Mouse (Mus musculus): ENCODE measurements around the gene Inhbc. TPM values are rescaled to one million over a fixed set of nuclear protein-coding genes. Genes with fewer than 3 reads are reported as not detected.
A peak's percentile ranks its signal among the peaks of the same experiment; 100 is the strongest.

The Inhbc gene
- polyA plus RNA-seq, 1 experiment, result not detected

DNA sequence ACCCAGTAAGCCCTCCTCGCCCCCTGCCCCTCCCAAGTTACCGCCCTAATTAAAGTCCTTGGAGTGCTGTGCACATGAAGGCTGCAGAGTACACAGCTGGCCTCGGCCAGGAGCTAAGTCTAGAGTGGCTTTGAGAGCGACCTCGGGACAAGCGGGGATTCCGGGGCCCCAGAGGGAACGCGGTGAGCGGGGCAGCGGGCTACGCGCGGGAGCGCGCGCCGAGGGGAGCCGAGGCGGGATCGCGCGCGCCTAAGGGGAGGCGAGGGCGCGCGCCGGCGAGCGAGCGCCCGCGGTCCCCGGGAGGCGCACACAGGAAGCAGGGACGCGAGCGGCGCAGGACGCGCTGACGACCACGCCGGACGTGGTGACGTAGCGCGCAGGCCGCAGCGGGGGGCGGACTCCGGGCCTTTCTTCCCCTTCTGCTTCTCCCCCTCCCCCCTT is 10.0 kb upstream of the Inhbc start, which contains the start of gene R3hdm2:
Gene R3hdm2, plus strand, starts transcription at position 77 of the 441 bp plus-strand sequence.
- Histone ChIP-seq H3K79me2 (ENCODE audit: control insufficient read depth, insufficient read depth) (peaks cover 44% of the 10 kb centered on the region), H3K79me3 (ENCODE audit: low read depth) (peaks cover 30% of the 10 kb centered on the region), H3K4me3 (ENCODE audit: insufficient read depth, poor library complexity, severe bottlenecking) (peak within 1 kb of the TSS; percentile 68), H3ac (ENCODE audit: control insufficient read depth, insufficient read length, low read depth) (peak within 1 kb of the TSS; percentile 97), H3K27me3 (ENCODE audit: control insufficient read depth, insufficient read depth, insufficient read length) (no peaks in the 10 kb centered on the region), H3K36me3 (ENCODE audit: control insufficient read depth, insufficient read depth) (no peaks in the 10 kb centered on the region)
- no peak for TF ChIP-seq MAX (IDR thresholded peaks at IDR 0.05)
- TF ChIP-seq MYOD1 (IDR thresholded peaks at IDR 0.05; ENCODE audit: control insufficient read depth, insufficient read length, low read depth), result no peak
- TF ChIP-seq USF1 (IDR thresholded peaks at IDR 0.05; ENCODE audit: low read depth), result no peak
- no peak for TF ChIP-seq FOSL1 (IDR thresholded peaks at IDR 0.05; ENCODE audit: insufficient read depth, low read length, poor library complexity, severe bottlenecking)
- no peak for TF ChIP-seq MYOG (IDR thresholded peaks at IDR 0.05; ENCODE audit: control insufficient read depth, extremely low read depth, insufficient read length)
- no peak for TF ChIP-seq CEBPB (IDR thresholded peaks at IDR 0.05; ENCODE audit: low read depth)
- no peak for TF ChIP-seq CTCF (IDR thresholded peaks at IDR 0.05; ENCODE audit: control insufficient read depth, insufficient read depth, insufficient read length)

DNA sequence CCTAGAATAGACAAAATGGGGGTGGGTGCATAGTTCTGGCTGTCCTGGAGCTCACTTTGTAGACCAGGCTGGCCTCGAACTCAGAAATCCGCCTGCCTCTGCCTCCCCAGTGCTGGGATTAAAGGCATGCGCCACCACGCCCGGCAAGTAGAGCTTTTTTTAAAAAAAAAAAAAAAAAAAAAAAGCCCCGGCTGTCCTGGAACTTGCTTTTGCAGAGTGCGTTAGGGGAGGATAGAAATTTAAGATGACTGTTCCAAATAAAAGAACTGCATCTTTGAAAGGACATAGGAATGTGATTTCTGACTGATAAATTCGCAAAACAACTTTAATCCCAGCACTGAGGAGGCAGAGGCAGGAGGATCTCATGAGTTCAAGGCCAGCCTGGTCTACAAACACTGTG is 9.4 kb upstream of the Inhbc start:
- H3K36me3 ChIP-seq (ENCODE audit: control insufficient read depth, insufficient read depth), result no peaks in the 10 kb centered on the region
- H3ac ChIP-seq (ENCODE audit: control insufficient read depth, insufficient read length, low read depth), result peak overlapping the region; percentile 93
- H3K79me2 ChIP-seq (ENCODE audit: control insufficient read depth, insufficient read depth), result peaks cover 38% of the 10 kb centered on the region
- peak overlapping the region; percentile 68 for H3K4me3 ChIP-seq (ENCODE audit: insufficient read depth, poor library complexity, severe bottlenecking)
- TF ChIP-seq MYOG (IDR thresholded peaks at IDR 0.05; ENCODE audit: control insufficient read depth, extremely low read depth, insufficient read length), result no peak
- TF ChIP-seq MAX (IDR thresholded peaks at IDR 0.05), result no peak
- TF ChIP-seq MYOD1 (IDR thresholded peaks at IDR 0.05; ENCODE audit: control insufficient read depth, insufficient read length, low read depth), result no peak
- TF ChIP-seq USF1 (IDR thresholded peaks at IDR 0.05; ENCODE audit: low read depth), result no peak
- TF ChIP-seq FOSL1 (IDR thresholded peaks at IDR 0.05; ENCODE audit: insufficient read depth, low read length, poor library complexity, severe bottlenecking), result no peak
- no peak for TF ChIP-seq CTCF (IDR thresholded peaks at IDR 0.05; ENCODE audit: control insufficient read depth, insufficient read depth, insufficient read length)
- TF ChIP-seq CEBPB (IDR thresholded peaks at IDR 0.05; ENCODE audit: low read depth), result no peak
- peaks cover 24% of the 10 kb centered on the region for H3K79me3 ChIP-seq (ENCODE audit: low read depth)
- no peaks in the 10 kb centered on the region for H3K27me3 ChIP-seq (ENCODE audit: control insufficient read depth, insufficient read depth, insufficient read length)

DNA sequence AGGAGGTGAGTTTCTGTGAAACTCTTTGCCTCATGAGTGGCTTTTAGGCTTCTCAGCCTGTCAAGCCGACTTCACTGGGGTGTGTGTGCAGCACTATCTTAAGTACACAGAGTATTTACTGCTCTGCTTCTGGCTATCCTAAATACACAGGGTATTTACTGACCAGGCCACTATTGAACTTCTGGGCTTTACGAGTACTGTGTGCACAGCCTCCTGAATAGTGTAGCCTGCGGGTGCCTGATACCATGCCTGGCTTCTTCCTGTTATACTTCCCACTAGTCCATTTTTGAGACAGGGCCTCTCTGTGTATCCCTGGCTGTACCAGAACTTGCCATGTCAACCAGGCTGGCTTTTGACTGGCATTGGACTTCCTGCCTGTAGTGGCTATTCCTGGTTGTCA is 7.5 kb upstream of the Inhbc start:
- Histone ChIP-seq H3K27me3 (ENCODE audit: control insufficient read depth, insufficient read depth, insufficient read length) (no peaks in the 10 kb centered on the region), H3K36me3 (ENCODE audit: control insufficient read depth, insufficient read depth) (no peaks in the 10 kb centered on the region), H3ac (ENCODE audit: control insufficient read depth, insufficient read length, low read depth) (no peak overlapping the region), H3K4me3 (ENCODE audit: insufficient read depth, poor library complexity, severe bottlenecking) (no peak overlapping the region), H3K79me3 (ENCODE audit: low read depth) (peaks cover 9% of the 10 kb centered on the region), H3K79me2 (ENCODE audit: control insufficient read depth, insufficient read depth) (peaks cover 18% of the 10 kb centered on the region)
- TF ChIP-seq USF1 (IDR thresholded peaks at IDR 0.05; ENCODE audit: low read depth) (no peak), MAX (IDR thresholded peaks at IDR 0.05) (no peak), MYOD1 (IDR thresholded peaks at IDR 0.05; ENCODE audit: control insufficient read depth, insufficient read length, low read depth) (no peak), FOSL1 (IDR thresholded peaks at IDR 0.05; ENCODE audit: insufficient read depth, low read length, poor library complexity, severe bottlenecking) (no peak), MYOG (IDR thresholded peaks at IDR 0.05; ENCODE audit: control insufficient read depth, extremely low read depth, insufficient read length) (no peak), CEBPB (IDR thresholded peaks at IDR 0.05; ENCODE audit: low read depth) (no peak)

DNA sequence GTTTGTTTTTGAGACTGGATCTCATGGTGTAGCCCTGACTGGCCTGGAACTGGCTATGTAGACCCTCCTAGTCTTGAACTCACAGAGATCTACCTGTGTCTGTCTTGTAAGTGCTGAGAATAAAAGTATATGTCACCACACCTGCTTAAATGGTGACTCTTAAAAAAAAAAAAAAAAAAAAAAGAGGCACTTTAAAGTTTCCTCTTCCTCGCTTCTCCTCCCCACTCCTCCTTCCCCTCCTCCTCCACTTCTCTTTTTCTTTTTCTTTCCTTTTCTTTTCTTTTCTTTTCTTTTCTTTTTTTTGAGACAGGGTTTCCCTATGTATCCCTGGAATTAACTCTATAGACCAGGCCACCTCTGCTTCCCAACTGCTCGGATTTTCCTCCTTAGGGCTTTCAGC is 792 bp upstream of the Inhbc start:
- H3K36me3 ChIP-seq (ENCODE audit: control insufficient read depth, insufficient read depth), result no peaks in the 10 kb centered on the region
- H3K4me3 ChIP-seq (ENCODE audit: insufficient read depth, poor library complexity, severe bottlenecking), result no peak overlapping the region
- TF ChIP-seq FOSL1 (IDR thresholded peaks at IDR 0.05; ENCODE audit: insufficient read depth, low read length, poor library complexity, severe bottlenecking) (no peak), CEBPB (IDR thresholded peaks at IDR 0.05; ENCODE audit: low read depth) (no peak), MYOG (IDR thresholded peaks at IDR 0.05; ENCODE audit: control insufficient read depth, extremely low read depth, insufficient read length) (no peak), CTCF (IDR thresholded peaks at IDR 0.05; ENCODE audit: control insufficient read depth, insufficient read depth, insufficient read length) (no peak)
- H3ac ChIP-seq (ENCODE audit: control insufficient read depth, insufficient read length, low read depth), result no peak overlapping the region
- H3K79me2 ChIP-seq (ENCODE audit: control insufficient read depth, insufficient read depth), result no peaks in the 10 kb centered on the region
- H3K27me3 ChIP-seq (ENCODE audit: control insufficient read depth, insufficient read depth, insufficient read length), result peaks cover 11% of the 10 kb centered on the region
- no peaks in the 10 kb centered on the region for H3K79me3 ChIP-seq (ENCODE audit: low read depth)

DNA sequence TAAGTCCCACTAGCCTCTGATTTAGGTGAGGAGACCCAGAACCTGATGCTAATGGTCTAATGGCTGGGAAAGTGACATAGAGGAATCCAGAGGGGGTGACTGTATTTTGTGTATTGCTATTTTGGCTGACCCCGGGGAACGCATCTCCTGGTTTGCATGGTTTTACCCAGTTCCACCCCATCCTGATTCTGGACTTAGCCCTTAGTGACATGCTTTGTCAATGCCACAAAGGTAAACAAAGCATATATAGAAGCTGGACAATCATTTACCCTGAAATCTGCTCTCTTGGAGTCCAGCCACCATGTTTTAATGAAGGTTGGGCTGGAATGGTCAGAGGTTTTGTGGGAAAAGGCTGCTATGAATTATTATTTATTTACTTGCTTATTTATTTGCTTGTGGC is 2.0 kb downstream of the Inhbc start:
- H3K27me3 ChIP-seq (ENCODE audit: control insufficient read depth, insufficient read depth, insufficient read length), result peaks cover 11% of the 10 kb centered on the region
- H3K4me3 ChIP-seq (ENCODE audit: insufficient read depth, poor library complexity, severe bottlenecking), result no peak overlapping the region
- H3K79me3 ChIP-seq (ENCODE audit: low read depth), result no peaks in the 10 kb centered on the region
- no peak overlapping the region for H3ac ChIP-seq (ENCODE audit: control insufficient read depth, insufficient read length, low read depth)
- no peaks in the 10 kb centered on the region for H3K79me2 ChIP-seq (ENCODE audit: control insufficient read depth, insufficient read depth)
- H3K36me3 ChIP-seq (ENCODE audit: control insufficient read depth, insufficient read depth), result no peaks in the 10 kb centered on the region
- TF ChIP-seq MYOD1 (IDR thresholded peaks at IDR 0.05; ENCODE audit: control insufficient read depth, insufficient read length, low read depth) (no peak), FOSL1 (IDR thresholded peaks at IDR 0.05; ENCODE audit: insufficient read depth, low read length, poor library complexity, severe bottlenecking) (no peak), CTCF (IDR thresholded peaks at IDR 0.05; ENCODE audit: control insufficient read depth, insufficient read depth, insufficient read length) (no peak), USF1 (IDR thresholded peaks at IDR 0.05; ENCODE audit: low read depth) (no peak), MAX (IDR thresholded peaks at IDR 0.05) (no peak), MYOG (IDR thresholded peaks at IDR 0.05; ENCODE audit: control insufficient read depth, extremely low read depth, insufficient read length) (no peak), CEBPB (IDR thresholded peaks at IDR 0.05; ENCODE audit: low read depth) (no peak)

DNA sequence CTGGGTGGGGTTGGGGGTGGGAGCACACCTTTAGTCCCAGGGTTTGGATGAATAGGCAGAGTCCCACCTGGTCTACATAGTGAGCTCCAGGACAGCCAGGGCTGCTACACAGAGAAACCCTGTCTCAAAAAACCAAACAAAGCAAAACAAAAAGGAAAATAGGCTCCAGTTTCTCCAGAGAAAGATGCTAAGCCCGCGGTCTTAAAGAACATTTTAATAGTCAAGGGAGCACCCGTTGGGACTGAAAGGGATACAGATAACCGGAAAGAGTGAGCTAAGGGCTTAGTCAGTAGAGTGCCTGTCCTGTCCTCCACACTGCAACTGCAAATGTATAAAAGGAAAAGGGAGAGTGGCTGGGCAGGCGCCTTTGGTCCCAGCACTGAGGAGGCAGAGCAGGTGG is 3.1 kb downstream of the Inhbc start:
- Histone ChIP-seq H3ac (ENCODE audit: control insufficient read depth, insufficient read length, low read depth) (no peak overlapping the region), H3K27me3 (ENCODE audit: control insufficient read depth, insufficient read depth, insufficient read length) (peaks cover 11% of the 10 kb centered on the region), H3K36me3 (ENCODE audit: control insufficient read depth, insufficient read depth) (no peaks in the 10 kb centered on the region), H3K4me3 (ENCODE audit: insufficient read depth, poor library complexity, severe bottlenecking) (no peak overlapping the region), H3K79me2 (ENCODE audit: control insufficient read depth, insufficient read depth) (no peaks in the 10 kb centered on the region), H3K79me3 (ENCODE audit: low read depth) (no peaks in the 10 kb centered on the region)
- TF ChIP-seq MYOD1 (IDR thresholded peaks at IDR 0.05; ENCODE audit: control insufficient read depth, insufficient read length, low read depth) (no peak), FOSL1 (IDR thresholded peaks at IDR 0.05; ENCODE audit: insufficient read depth, low read length, poor library complexity, severe bottlenecking) (no peak), CEBPB (IDR thresholded peaks at IDR 0.05; ENCODE audit: low read depth) (no peak)
